Mouse (Mus musculus) spleen, embryonic (tissue): Measurements from ENCODE around the gene Gngt2.

ENCODE experiments used
- CTCF ChIA-PET: fragments of 350-600 bp; sonication (Branson Sonifier 250); formaldehyde crosslinking; loops from one replicate; lab custom pipeline; 2022; lab: Charles Lee

The Gngt2 gene

DNA sequence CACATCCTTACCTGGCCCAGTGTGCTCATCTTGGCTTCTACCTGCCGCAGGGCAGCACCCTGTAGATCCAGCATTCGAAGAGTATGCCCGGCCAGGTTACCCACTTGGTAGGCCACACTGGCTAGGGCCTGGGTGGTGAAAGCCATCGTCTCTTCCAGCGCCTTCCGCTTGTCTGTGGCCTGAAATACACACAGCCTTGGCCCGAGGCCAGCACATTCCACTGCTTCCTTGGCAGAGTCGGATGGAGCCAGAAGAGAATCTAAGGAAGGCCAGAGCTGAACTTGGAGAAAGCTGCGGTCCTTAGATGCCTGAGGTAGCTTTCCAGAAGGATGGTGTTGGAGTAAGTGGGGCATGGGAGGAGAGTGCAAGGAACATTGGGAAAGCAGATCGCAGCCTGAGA lies at the start of gene Gngt2:
Gngt2 (plus strand) TSS at position 158 of the 400 bp plus-strand sequence.
- CTCF ChIA-PET = interaction anchor here (1.2 kb wide), 1 partner anchor 25 kb away, joined by 3 read pairs; no protein-coding TSS in a partner anchor

GRCm38 (mm10) chr11:95789451-95789891 lies 47.5 kb upstream of the Gngt2 start:
- CTCF ChIA-PET = no interaction called here

- CTCF ChIA-PET = no interaction called here
Measured at GRCm38 (mm10) chr11:95791787-95792186, 45.2 kb upstream of the Gngt2 start.

- CTCF ChIA-PET = no interaction called here
Measured at GRCm38 (mm10) chr11:95792950-95793509, 44.0 kb upstream of the Gngt2 start.

GRCm38 (mm10) chr11:95794201-95794600 lies 42.8 kb upstream of the Gngt2 start:
- CTCF ChIA-PET = interaction anchor here (0.6 kb wide), 1 partner anchor 30 kb away, joined by 3 read pairs; no protein-coding TSS in a partner anchor

DNA sequence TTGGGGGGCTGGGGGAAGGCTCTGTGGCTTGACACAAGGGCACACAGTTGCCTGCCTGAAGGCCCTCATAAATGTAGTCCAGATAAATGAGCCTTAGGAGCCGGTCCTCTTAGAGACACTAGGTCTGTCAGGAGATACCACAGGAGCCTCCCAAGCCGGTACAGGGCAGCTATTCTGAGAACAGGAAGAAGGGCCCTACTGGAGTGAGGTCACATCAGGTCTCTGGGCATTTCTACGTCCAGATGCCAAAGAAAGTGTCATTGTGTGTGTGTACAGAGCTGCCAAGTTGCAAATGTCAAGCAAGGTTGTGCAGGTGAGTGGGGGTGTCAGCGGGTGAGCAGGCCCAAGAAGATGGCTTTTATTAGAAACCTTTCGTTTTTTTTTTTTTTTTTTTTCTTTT lies 41.4 kb upstream of the Gngt2 start:
- CTCF ChIA-PET = no interaction called here

DNA sequence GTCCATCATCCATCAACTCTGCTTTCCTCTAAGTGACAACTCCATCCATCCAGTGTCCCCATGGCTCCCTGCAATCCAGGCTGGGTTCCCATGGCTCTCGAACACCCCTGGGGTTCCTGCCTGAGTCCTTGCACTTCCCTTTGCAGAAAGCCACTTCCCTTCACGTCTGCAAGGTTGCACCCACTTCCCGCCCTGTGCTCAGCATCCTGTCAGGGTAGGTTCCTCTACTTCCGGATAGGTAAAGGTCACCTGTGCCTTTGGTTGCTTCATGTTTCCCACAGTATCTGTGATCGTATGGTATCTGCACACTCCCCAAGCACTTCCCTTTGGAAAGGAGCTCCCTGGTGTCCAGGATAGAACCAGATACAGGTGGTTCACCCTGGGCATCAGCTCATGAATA lies 32.0 kb upstream of the Gngt2 start:
- CTCF ChIA-PET = interaction anchor here (1.0 kb wide), 1 partner anchor 23 kb away, joined by 3 read pairs; no protein-coding TSS in a partner anchor

- CTCF ChIA-PET = interaction anchor here (1.0 kb wide), 1 partner anchor 22 kb away, joined by 3 read pairs; no protein-coding TSS in a partner anchor
Measured at GRCm38 (mm10) chr11:95805527-95805926, 31.5 kb upstream of the Gngt2 start.

GRCm38 (mm10) chr11:95807884-95808283 lies 29.1 kb upstream of the Gngt2 start:
- CTCF ChIA-PET = no interaction called here

DNA sequence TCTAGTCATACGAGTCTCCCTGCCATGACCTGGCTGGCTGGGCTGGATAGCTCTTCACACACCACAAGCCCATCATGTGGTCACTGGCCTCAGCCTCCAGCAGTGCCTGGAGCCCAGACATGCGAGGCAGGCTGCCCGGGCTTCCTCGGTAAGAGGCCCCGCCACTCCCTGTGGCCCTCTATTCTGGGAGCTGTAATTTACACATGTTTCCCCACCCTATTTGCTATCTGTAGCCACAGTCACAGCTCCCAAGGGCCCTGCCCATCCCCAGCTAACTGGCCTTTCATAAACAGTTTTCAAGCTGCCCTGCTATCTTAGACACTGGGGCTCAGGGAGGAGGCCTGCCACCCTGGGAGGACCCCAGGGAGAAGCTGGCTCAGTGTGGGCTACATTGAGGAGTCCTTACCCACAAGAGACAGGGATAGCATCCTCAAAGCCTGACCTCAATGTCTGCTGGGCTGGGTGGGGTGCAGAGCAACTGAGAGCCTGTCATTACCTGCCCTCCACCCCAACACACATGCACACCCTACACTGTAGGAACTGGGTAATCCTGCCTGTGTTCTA lies 28.5 kb upstream of the Gngt2 start:
- CTCF ChIA-PET = no interaction called here

DNA sequence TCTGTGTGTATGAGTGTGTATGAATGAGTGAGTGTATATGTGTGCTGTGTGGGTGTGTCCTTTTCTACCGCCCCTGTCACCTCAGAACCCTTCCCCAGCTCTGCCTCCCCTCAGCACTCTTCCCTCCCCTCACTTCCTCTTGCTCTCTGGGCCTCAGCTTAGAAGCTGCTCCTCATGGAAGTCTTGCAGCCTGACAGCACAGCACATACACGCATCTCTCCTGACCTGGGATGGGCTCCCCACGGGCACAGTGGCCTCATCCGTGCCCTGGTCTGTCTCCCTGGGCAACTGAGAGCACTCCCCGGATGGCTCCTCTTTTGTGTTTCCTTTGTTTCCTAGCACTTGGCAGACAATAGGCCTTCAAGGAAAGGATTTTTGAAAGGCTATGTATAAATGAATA lies 27.4 kb upstream of the Gngt2 start:
- CTCF ChIA-PET = no interaction called here

- CTCF ChIA-PET = no interaction called here
Measured at GRCm38 (mm10) chr11:95810828-95811227, 26.2 kb upstream of the Gngt2 start.

GRCm38 (mm10) chr11:95811741-95812140 lies 25.3 kb upstream of the Gngt2 start:
- CTCF ChIA-PET = no interaction called here

DNA sequence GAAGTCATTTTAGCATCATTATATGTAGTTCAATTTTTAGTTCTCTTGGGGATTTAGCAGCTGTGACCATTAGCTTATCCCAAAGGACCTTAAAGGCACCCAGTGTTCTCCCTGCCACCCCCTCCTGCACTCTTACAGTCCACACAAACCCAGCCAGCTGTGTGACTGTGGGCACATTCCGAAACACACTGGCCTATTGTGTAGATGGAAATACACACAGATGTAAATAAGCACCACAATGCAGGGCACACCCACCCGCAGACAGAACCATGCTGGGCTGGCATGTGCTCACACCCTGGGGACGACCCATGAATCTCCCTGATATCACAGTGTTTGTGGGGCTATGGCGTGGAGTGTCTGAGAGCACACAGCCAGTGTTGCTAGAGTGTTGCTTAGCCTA lies 24.8 kb upstream of the Gngt2 start:
- CTCF ChIA-PET = no interaction called here

DNA sequence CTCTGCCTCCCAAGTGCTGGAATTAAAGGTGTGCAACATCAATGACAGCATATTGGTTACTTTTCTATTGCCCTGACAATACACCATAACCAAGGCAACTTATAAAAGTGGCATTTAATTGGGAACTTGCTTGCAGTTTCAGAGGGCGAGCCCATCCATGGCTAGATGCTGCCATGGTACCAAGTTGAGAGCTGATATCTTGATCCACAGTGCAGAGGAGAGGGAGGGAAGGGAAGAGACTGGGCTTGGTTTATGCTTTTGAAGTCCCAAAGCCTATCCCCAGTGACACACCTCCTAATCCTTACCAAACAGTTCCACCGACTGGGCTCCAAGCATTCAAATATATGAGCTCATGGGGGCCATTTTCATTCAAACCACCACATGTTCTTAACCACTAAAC lies 22.9 kb upstream of the Gngt2 start:
- CTCF ChIA-PET = no interaction called here

- CTCF ChIA-PET = no interaction called here
Measured at GRCm38 (mm10) chr11:95814857-95815256, 22.2 kb upstream of the Gngt2 start.

GRCm38 (mm10) chr11:95815412-95815811 lies 21.6 kb upstream of the Gngt2 start:
- CTCF ChIA-PET = no interaction called here

- CTCF ChIA-PET = no interaction called here
Measured at GRCm38 (mm10) chr11:95819138-95819537, 17.9 kb upstream of the Gngt2 start.

DNA sequence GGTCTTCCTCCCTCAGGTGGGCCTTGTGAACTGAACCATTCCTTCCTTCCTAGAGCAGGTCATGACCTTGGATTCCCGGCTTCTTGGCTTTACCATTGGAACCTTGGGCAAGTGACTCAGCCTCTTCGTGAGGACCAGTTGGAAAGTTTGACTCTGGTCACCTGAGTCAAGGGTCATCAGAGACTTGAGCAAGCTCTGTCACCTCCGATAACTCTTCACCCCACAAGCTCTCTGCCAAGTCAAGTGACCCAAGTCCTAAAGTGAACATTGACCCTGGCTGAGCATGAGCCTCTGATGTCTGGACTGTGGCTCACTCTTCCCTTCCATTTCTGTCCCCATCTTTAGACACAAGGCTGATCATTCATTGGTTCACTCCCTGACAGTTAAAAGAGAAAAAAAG lies 15.5 kb upstream of the Gngt2 start:
- CTCF ChIA-PET = no interaction called here

DNA sequence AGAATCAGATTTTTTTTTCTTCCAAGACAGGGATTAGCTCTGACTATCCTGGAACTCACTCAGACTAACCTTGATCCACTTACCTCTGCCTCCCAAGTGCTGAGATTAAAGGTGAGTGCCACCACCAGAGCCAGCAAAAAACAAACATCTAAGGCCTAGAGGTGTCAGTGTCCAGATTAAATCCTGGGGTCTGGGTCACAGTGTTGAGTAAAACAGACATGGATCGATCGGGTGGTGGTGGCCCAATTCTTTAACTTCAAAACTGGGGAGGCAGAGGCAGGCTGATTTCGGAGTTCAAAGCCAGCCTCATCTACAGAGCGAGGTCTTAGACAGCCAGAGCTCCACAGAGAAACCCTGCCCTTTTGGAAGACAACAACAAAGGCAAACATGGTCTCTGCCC lies 14.6 kb upstream of the Gngt2 start:
- CTCF ChIA-PET = no interaction called here

- CTCF ChIA-PET = interaction anchor here (0.9 to 1.1 kb wide), 3 partner anchors 26 to 74 kb away, joined by 3 to 5 read pairs (median 4); no protein-coding TSS in a partner anchor
Measured at GRCm38 (mm10) chr11:95824071-95824876, 12.7 kb upstream of the Gngt2 start, which contains the start of gene Phospho1. TSS of gene Phospho1 (plus strand) at chr11:95824499.

GRCm38 (mm10) chr11:95824877-95825243 lies 12.2 kb upstream of the Gngt2 start:
- CTCF ChIA-PET = interaction anchor here (0.9 to 1.1 kb wide), 3 partner anchors 26 to 74 kb away, joined by 3 to 5 read pairs (median 4); no protein-coding TSS in a partner anchor
